Mouse (Mus musculus) left cerebral cortex, postnatal 25 days (tissue): ENCODE results near the gene Fmn2. TPM values are rescaled to one million over a fixed set of nuclear protein-coding genes. Genes with fewer than 3 reads are reported as not detected.
A peak's percentile ranks its signal among the peaks of the same experiment; 100 is the strongest.

Experiments used
- DNase-seq, 2 experiments: peaks; one replicate each; pipeline ENCODE4 v3.0.0; 2022; ENCODE audit warnings: low spot score in 2 of 2, mixed read lengths in 1 of 2
- intact Hi-C: fragments of 180-260 bp; cut with DNase I; formaldehyde crosslinking; loops from one replicate; pipeline ENCODE4 v1.15.1; 2025
- total RNA-seq, 2 experiments: library from RNA; stranded (reverse); gene quantifications; 2 replicates each; pipeline ENCODE4 v1.2.3; 2021

Gene Fmn2
- total RNA-seq, 2 experiments from 2014 or later: 65.1 to 67.9 TPM

- DNase-seq: peak in 1 of 2 experiments; percentile 73
These were observed 51.8 kb downstream of the Fmn2 start for GRCm38 (mm10) chr1:174553272-174554007.

DNA sequence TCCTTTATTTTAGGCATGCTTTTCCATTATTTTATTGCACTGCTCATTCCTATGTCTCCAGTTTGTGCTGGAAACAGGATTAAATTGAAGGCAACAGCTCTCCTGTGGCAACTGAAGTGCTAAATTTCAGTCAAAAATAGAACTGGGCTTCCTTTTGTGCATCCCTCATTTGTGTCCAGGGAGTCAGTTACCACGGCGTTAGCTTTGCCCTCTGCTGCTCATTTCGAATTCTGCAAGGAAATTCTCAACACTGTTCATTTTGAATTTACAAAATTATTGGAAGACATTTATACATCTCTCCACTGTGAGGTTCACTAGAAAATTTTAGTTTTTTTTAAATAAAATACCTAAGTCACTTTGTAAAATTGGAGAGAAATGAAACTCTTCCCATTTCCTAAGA lies 53.8 kb downstream of the Fmn2 start:
- intact Hi-C loops: loop anchor here (5.0 to 10.0 kb wide), 2 partner anchors 33 to 1101 kb away; no protein-coding TSS in a partner anchor
- peak in 1 of 2 experiments; percentile 35 for DNase-seq

More at GRCm38 (mm10) chr1:174553272-174554007, 51.8 kb downstream of the Fmn2 start:
- intact Hi-C loops: loop anchor here (2.0 to 10.0 kb wide), 3 partner anchors 51 to 1099 kb away; no protein-coding TSS in a partner anchor

DNA sequence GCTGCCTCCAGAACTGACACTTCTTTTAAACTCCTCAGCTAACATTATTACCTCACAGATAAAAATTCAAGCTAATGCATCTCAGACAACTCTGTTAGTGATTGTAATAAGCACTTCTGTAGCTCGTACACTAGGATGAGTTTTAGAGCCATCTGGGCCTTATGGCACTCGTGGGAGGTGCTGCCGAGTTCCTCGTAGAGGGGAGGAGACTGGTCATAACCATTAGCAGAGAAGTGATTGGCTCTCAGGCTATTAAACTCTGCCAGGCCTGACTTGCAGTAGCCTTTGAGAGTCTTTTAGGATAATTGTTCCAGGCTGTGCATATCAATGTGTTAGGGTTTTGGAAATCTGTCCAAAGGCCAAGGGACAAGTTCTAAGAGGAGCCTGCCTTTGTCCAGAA lies 55.6 kb downstream of the Fmn2 start:
- intact Hi-C loops: loop anchor here (5.0 to 10.0 kb wide), 2 partner anchors 35 to 1102 kb away; no protein-coding TSS in a partner anchor
- peak in 1 of 2 experiments; percentile 52 for DNase-seq

DNA sequence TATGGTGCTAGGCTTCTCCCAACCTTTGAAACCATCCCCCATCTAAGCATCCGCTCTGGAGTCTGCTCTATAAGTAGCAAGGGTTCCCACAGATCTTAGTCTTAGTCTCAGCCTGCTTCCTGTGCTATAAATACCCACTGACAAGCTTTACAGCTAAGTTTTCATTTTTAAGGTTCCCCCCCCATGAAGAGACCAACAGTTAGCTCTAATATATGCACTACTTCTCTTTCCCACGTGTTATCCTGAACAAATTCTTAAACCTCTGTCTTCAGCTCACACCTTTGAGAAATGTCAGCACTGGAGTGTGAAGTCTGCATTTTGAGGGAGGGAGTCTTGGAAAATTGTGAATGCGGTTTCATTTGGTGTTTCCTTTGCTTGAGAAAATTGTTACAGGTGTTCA lies 56.2 kb downstream of the Fmn2 start:
- DNase-seq: peak in 1 of 2 experiments; percentile 71
- intact Hi-C loops: loop anchor here (5.0 to 10.0 kb wide), 2 partner anchors 36 to 1103 kb away; no protein-coding TSS in a partner anchor

DNA sequence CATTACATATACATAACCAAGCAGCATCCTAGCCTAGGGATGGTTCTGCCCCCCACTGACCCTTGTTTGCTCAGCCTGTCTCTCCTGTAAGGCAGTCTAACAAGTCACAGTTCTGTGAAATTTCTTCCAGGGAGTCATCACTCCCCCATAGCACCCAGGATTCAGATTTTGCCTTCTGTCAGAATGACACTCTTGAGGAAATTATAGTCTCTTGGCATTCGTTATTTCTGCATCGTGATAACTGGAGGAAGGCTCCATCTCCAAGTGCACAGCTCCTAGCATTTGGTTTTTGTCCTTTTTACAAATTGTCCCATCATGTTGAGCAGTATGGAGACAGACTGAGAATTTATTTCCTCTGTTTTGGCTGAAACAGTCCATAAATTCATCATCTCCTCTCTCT lies 56.9 kb downstream of the Fmn2 start:
- intact Hi-C loops: loop anchor here (5.0 to 10.0 kb wide), 2 partner anchors 36 to 1104 kb away; no protein-coding TSS in a partner anchor
- DNase-seq: peak in 1 of 2 experiments; percentile 90

DNA sequence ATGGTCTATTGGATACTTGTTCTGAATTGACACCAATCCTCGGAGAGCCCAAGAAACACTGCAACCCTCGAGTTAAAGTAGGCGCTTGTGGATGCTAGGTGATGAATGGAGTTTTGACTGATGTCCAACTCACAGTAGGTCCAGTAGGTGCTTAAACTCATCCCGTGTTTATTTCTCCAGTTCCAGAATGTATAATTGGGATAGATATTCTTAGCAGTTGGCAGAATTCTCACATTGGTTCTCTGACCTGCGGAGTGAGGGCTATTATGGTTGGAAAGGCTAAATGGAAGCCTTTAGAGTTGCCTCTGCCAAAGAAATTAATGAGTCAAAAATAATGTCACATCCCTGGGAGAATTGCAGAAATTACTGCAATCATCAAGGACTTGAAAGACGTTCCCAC lies 62.9 kb downstream of the Fmn2 start:
- intact Hi-C loops: no loop called here
- DNase-seq: no peak

DNA sequence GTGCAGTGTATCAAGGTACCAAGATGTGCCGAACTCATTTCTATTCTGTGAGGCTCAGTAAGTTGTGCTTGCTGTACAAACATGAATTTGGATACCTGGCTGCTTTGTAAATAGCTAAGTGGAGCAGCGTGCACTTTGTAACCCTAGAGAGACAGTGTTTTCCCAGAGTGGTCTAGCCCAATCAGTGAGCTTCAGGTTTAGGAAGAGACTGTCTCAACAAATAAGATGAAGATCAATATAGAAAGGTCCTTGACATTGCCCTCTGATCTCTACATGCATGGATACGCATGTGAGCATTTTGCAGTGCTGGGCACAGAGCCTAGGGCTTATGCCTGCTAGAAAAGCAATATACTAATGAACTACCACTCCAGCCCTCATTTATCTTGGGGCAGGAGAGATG lies 67.0 kb downstream of the Fmn2 start:
- no peak for DNase-seq
- intact Hi-C loops: no loop called here

- intact Hi-C loops: loop anchor here (10.0 kb wide), 1 partner anchor 222 kb away; no protein-coding TSS in a partner anchor
- DNase-seq: peak in 1 of 2 experiments; percentile 63
These were observed 90.9 kb downstream of the Fmn2 start for GRCm38 (mm10) chr1:174592420-174592980.

DNA sequence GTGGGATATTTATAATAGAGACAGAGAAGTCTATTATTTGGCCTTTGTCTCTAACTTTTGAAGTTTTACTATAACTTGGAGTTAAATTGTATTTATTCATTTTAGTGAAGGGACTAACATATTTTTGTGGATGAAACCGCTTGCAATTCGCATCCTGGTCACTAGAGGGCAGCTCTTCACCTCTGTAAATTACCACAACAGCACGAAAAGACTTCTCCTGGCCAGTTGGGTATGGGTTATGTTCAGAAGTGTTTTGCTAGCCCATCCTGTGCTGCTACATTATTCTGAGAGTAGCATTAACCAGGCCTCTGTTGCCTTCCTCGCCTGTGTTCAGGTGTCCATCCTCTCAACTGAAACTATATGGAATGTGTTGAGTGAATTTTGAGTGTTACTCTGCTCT lies 93.4 kb downstream of the Fmn2 start:
- DNase-seq: peak; percentile 62 to 82
- intact Hi-C loops: loop anchor here (1.0 to 10.0 kb wide), 3 partner anchors 220 to 405 kb away; no protein-coding TSS in a partner anchor

DNA sequence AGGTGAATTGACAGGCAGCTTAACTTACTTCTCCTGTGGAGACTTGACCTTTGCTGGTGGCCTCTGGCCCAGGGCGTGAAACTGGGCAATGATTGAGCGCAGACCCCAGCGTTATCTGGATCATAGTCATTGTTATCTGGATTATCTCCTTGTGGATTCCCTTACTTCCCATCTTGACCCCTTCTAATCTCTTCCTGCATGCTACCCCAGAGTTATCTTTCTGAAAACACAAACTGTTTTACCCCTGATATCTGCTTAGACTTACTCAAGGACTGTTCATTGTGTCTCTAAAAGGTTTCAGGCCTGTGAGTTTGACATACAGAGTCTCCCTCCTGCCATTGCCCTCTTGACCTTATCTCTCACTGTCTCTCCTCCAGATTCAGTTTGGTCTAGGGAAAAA lies 95.9 kb downstream of the Fmn2 start:
- DNase-seq: no peak
- intact Hi-C loops: loop anchor here (5.0 to 10.0 kb wide), 2 partner anchors 217 to 320 kb away; no protein-coding TSS in a partner anchor

GRCm38 (mm10) chr1:174598226-174598625 lies 96.6 kb downstream of the Fmn2 start:
- intact Hi-C loops: loop anchor here (5.0 to 10.0 kb wide), 2 partner anchors 217 to 319 kb away; no protein-coding TSS in a partner anchor
- DNase-seq: peak in 1 of 2 experiments; percentile 54

GRCm38 (mm10) chr1:174600041-174600440 lies 98.4 kb downstream of the Fmn2 start:
- DNase-seq: no peak
- intact Hi-C loops: no loop called here

DNA sequence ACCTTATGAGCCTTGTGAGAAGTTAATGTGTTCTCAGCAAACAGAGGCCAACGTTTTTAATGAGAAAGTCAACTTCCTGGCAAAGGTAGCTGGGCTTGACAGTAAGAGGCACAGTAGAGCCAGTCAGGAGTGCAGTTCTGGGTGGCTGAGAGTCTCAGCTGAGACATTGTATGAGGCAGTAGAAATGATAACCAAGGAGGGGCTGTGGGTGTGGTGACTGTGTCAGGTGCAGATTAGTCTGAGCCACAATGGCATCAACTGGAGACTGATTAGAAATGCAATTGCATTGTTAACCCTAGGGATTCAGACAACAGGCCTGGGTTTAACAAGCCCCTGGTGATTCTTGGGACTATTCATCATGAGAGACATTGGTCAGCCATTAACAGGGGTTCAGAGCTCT lies 99.0 kb downstream of the Fmn2 start:
- DNase-seq: no peak
- intact Hi-C loops: no loop called here

GRCm38 (mm10) chr1:174617368-174617767 lies 115.7 kb downstream of the Fmn2 start:
- DNase-seq: no peak
- intact Hi-C loops: no loop called here

- intact Hi-C loops: no loop called here
- DNase-seq: no peak
These were observed 119.9 kb downstream of the Fmn2 start for GRCm38 (mm10) chr1:174621512-174621911.

DNA sequence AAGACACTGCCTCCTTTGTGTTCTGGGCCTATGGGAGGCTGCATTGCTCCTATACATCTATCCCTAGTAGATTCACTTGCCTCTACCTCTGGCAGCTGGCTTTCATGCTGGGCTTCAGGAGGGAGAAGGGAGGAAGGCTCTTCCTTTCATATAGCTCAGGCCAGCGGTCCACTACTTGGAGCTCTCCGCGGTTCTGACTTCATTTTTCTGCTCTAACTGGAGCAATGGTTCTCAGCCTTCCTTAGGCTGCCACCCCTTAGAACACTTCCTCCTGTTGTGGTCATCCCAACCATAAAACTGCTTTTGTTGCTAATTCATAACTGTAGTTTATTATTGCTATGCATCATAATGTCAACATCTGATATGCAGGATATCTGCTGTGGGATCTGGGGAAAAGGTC lies 121.4 kb downstream of the Fmn2 start:
- intact Hi-C loops: no loop called here
- no peak for DNase-seq

DNA sequence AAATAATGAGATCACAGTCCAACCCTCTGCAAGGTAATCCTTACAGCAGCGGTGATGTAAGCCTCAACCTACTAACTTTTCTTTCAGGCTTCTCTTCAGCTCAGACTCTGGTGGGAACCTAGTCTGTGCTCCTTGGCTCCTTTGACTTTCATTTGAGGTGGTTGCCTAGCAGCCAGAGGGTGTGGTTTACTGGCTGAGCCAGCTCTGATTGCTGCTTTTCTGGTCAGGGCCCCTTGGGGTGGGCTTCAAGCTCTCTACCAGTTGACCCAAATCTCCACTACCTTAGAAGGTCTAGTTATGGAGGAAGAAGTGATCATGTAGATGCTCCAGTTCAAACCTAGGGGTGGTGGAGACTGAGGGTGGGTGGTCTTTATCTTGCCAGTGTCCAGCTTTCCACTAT lies 128.4 kb downstream of the Fmn2 start:
- intact Hi-C loops: no loop called here
- no peak for DNase-seq

GRCm38 (mm10) chr1:174636291-174636690 lies 134.7 kb downstream of the Fmn2 start:
- intact Hi-C loops: no loop called here
- DNase-seq: no peak

- no peak for DNase-seq
- intact Hi-C loops: no loop called here
These were observed 136.0 kb downstream of the Fmn2 start for GRCm38 (mm10) chr1:174637564-174638085.

DNA sequence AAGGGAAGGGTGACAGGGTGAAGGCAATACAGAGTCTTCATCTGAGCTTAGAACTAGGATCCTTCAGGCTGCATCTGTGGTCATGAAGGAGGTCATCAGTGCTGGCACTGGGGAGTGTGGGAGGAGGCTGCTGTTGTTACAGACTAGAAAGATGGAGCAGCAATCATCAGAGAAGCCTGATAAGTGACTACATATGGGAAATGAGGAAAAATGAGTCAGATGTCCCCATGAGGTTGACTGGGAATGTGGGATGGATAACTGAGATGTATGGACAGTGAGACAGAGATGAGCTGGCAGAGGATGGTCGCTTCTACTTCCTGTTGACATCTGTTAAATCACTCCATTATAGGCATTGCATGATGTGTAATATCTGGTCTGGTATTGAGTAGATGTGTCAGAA lies 139.3 kb downstream of the Fmn2 start:
- intact Hi-C loops: no loop called here
- DNase-seq: no peak
